Mouse (Mus musculus) brain, embryonic 14.5 days (tissue): Measurements from ENCODE around the gene Galr3. TPM values are rescaled to one million over a fixed set of nuclear protein-coding genes. Genes with fewer than 3 reads are reported as not detected.
A peak's percentile ranks its signal among the peaks of the same experiment; 100 is the strongest.

Experiments used
- DNase-seq: peaks from one replicate; pipeline ENCODE4 v3.0.0-alpha.2; 2011; ENCODE audit warnings: low read depth
- CTCF ChIP-seq: fragments of 200-500 bp; IDR thresholded peaks from 2 replicates; pipeline ENCODE4 v1.5.1; 2012; ENCODE audit warnings: inconsistent platforms, mild to moderate bottlenecking, moderate library complexity, borderline replicate concordance; ENCODE audit not compliant: insufficient read depth, insufficient read length; ENCODE audit errors: extremely low read depth
- POLR2A ChIP-seq: fragments of 200-500 bp; IDR thresholded peaks from 2 replicates; pipeline ENCODE4 v1.6.1; 2012; ENCODE audit warnings: mild to moderate bottlenecking, inconsistent platforms, borderline replicate concordance; ENCODE audit not compliant: poor library complexity, insufficient read depth, insufficient read length, severe bottlenecking; ENCODE audit errors: extremely low read depth
- polyA plus RNA-seq: library from polyadenylated mRNA; depleted of rRNA; stranded (reverse); fragments of >200 nt; gene quantifications from 2 replicates; pipeline ENCODE4 v1.2.3, GENCODE M21; 2012; rRNA removed

The Galr3 gene
- polyA plus RNA-seq, 1 experiment: 0.19 TPM

GRCm38 (mm10) chr15:79065086-79065770, 23.5 kb downstream of the Galr3 start:
- TF ChIP-seq POLR2A: no peak
- TF ChIP-seq CTCF: no peak
- no peak for DNase-seq

DNA sequence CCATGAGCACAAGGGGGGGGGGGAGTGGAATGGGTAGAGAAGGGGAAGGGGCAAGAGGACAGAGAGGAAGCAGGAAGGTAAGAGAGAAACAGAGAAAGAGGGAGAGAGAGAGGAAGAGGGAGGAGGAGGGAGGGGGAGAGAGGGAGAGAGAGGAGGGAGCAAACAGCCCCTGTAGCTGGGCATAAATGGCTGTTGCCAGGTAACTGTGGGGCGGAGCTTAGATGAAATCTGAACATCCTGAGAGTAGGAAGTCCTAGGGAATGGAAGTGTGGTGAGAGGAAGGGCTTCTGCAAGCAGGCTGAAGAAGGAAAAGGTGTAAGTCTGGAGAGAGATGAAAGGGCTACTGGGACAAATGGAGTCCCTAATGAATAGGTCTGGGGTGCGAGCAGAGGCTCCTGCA, 24.6 kb downstream of the Galr3 start:
- TF ChIP-seq CTCF (no peak), POLR2A (no peak)
- DNase-seq: peak; percentile 35

DNA sequence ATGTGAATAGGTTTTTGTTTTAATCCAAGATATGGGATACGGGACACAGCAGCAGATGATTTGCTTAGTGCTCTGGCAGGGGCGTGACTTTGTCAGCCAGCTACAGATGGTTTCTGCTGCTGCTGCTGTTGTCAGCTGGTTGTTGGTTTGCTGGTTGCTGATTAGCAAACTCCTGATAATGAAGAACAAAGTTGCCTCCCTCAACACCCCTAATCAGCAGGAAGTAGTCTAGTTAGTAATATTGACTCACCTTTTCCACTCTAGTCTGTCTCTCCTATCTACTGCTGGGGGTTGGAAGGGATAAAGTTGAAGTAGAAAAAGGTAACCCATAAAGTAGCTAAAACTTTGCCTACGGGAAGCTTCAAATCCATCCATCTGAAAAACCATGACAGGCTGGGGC, 25.9 kb downstream of the Galr3 start:
- TF ChIP-seq POLR2A (no peak), CTCF (no peak)
- DNase-seq: no peak

DNA sequence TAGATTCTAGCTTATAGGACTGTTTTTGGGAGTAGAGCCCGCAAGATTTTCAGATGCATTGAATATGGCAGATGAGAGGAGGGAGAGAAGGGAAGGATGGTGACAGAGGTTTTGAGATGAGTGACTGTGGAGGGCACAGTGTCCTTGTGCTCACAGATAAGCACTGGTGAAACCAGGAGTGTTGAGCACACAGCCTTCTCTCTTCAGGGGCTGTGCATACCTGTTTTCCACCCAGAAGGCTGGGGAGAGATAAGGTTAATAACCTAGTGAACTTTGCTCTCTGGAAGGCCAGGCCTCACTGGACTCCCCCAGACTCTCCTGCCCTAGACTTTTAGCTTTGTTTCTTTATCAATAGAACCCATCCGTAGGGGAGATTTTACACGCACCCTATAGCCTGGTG, 26.7 kb downstream of the Galr3 start:
- TF ChIP-seq POLR2A (no peak), CTCF (no peak)

GRCm38 (mm10) chr15:79071117-79072039, 29.7 kb downstream of the Galr3 start:
- peak; percentile 27 for DNase-seq
- TF ChIP-seq POLR2A (no peak), CTCF (peak; percentile 62; the same call in 1 of the 2 replicates)

More for the DNA sequence above, 26.7 kb downstream of the Galr3 start:
- DNase-seq: no peak

- no peak for DNase-seq
- no peak for TF ChIP-seq CTCF
- no peak for TF ChIP-seq POLR2A
Observed at GRCm38 (mm10) chr15:79073752-79074151, 32.1 kb downstream of the Galr3 start.

DNA sequence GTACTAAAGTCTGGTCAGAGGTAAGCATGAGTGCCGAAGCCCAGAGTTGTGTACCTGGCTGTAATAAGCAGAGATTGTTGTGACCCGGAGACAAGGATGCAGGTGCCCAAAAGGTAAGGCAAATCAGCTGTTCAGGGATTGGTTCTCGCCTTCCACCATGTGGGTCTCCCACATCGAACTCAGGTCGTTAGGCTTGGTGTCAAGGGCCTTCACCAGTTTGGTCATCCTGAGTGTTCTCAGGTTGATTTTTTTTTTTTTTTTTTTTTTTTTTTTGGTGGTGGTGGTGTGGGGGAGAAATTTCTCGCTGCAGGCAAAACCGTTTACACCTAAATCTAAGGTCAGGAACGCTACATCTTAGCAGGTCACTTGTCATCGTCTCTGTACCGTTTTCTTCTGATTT, 32.8 kb downstream of the Galr3 start:
- TF ChIP-seq CTCF (no peak), POLR2A (no peak)
- DNase-seq: no peak

GRCm38 (mm10) chr15:79074913-79075532, 33.3 kb downstream of the Galr3 start, which contains the start of gene Eif3l:
Gene Eif3l, plus strand, starts transcription at chr15:79075179.
- DNase-seq: peak; percentile 97
- TF ChIP-seq CTCF: no peak
- no peak for TF ChIP-seq POLR2A

- TF ChIP-seq CTCF: no peak
- no peak for TF ChIP-seq POLR2A
- no peak for DNase-seq
Observed at GRCm38 (mm10) chr15:79075658-79076365, 34.1 kb downstream of the Galr3 start.

DNA sequence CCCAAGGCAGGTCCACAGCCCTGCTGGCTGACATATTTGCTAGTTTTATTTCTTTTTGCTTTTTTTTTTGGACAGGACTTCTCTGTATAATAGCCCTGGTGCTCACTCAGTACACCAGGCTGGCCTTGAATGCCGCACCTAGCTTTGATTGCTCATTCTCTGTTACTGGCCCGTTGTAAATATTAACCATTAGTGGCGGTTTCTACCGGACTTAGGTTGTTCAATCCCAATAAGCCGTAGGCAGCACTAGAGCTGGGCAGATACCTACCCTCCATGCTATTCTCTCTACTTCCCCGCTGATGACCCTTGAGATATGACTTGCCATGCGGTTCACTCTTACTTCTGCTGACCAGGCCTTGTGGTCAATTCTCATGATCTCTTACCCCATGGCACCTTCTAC, 37.9 kb downstream of the Galr3 start:
- no peak for DNase-seq
- no peak for TF ChIP-seq POLR2A
- no peak for TF ChIP-seq CTCF

- TF ChIP-seq CTCF (no peak), POLR2A (no peak)
- DNase-seq: no peak
Observed at GRCm38 (mm10) chr15:79092284-79092683, 50.6 kb downstream of the Galr3 start.

Other genes with a start within 250 kb of the Galr3 start
- 5.1 and 5.5 TPM in 2 replicates for gene Card10, start 238.8 kb upstream of the Galr3 start, polyA plus RNA-seq
- gene Cdc42ep1, start 199.3 kb upstream of the Galr3 start, polyA plus RNA-seq: 9.3 and 13.5 TPM in 2 replicates
- gene Lgals2, start 186.4 kb upstream of the Galr3 start, polyA plus RNA-seq: 0.16 and 0.19 TPM in 2 replicates
- 76.1 and 79.1 TPM in 2 replicates for gene Gga1, start 164.7 kb upstream of the Galr3 start, polyA plus RNA-seq
- not detected in 2 replicates for gene Gm49510, start 142.2 kb upstream of the Galr3 start, polyA plus RNA-seq
- gene Sh3bp1, start 142.1 kb upstream of the Galr3 start, polyA plus RNA-seq: 13.6 and 14.3 TPM in 2 replicates
- gene Pdxp, start 128.0 kb upstream of the Galr3 start, polyA plus RNA-seq: 124 and 153 TPM in 2 replicates
- gene Lgals1, start 115.2 kb upstream of the Galr3 start, polyA plus RNA-seq: 168 and 194 TPM in 2 replicates
- 45.7 and 50.1 TPM in 2 replicates for gene Nol12, start 107.0 kb upstream of the Galr3 start, polyA plus RNA-seq
- gene Triobp, start 94.2 kb upstream of the Galr3 start, polyA plus RNA-seq: 51.2 and 74.5 TPM in 2 replicates
- 198 and 310 TPM in 2 replicates for gene H1f0, start 13.4 kb upstream of the Galr3 start, polyA plus RNA-seq
- gene Ankrd54, start 21.0 kb downstream of the Galr3 start, polyA plus RNA-seq: 60.9 and 85.5 TPM in 2 replicates
- gene Eif3l, start 33.3 kb downstream of the Galr3 start, polyA plus RNA-seq: 180 and 189 TPM in 2 replicates
- gene Micall1, start 67.0 kb downstream of the Galr3 start, polyA plus RNA-seq: 22.8 and 35.7 TPM in 2 replicates
- gene Polr2f, start 99.1 kb downstream of the Galr3 start, polyA plus RNA-seq: 143 and 166 TPM in 2 replicates
- 14.4 and 15.9 TPM in 2 replicates for gene 1700088E04Rik, start 99.4 kb downstream of the Galr3 start, polyA plus RNA-seq
- gene Sox10, start 123.4 kb downstream of the Galr3 start, polyA plus RNA-seq: 5.6 and 11.3 TPM in 2 replicates
- 102 and 109 TPM in 2 replicates for gene Pick1, start 187.3 kb downstream of the Galr3 start, polyA plus RNA-seq
- 1.9 and 2.5 TPM in 2 replicates for gene Gm49486, start 187.5 kb downstream of the Galr3 start, polyA plus RNA-seq
- gene Slc16a8, start 212.9 kb downstream of the Galr3 start, polyA plus RNA-seq: 0.37 and 0.50 TPM in 2 replicates
- gene Baiap2l2, start 243.7 kb downstream of the Galr3 start, polyA plus RNA-seq: 1.8 and 2.9 TPM in 2 replicates